Mouse (Mus musculus): ENCODE results near the gene Aqp2.

DNA sequence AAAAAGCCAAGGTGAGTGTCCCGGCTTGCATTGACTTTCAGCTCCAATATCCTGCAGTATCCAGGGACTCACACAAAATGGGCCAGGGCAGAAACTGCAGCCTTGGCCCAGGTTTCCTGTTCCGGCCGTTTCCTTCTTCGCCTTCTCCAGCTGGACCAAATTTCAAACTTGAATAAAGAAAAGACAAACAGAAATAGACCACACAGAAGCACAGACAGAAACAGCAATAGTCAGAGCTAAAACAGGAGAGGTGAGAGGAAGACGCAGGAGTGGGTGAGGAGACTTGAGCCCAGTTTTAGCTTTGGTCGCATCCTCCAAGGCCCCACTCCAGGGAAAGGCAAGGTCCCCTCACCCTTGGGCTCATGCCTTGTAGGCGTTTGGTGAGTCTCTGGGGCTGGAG lies 24.4 kb downstream of the Aqp2 start:
- TF ChIP-seq CTCF (IDR thresholded peaks at IDR 0.05) (no peak), EP300 (IDR thresholded peaks at IDR 0.05) (no peak)

All from lung, postnatal 0 days (tissue).